Mouse (Mus musculus) hindbrain, embryonic 16.5 days (tissue): ENCODE measurements around the gene Ak7. TPM values are rescaled to one million over a fixed set of nuclear protein-coding genes. Genes with fewer than 3 reads are reported as not detected.

ENCODE experiments used
- ATAC-seq: fragments of 200-750 bp; cut with Nextera tagmentation; 2 replicates; pipeline ENCODE4 v1.8.0; 2017; ENCODE audit warnings: moderate TSS enrichment, moderate library complexity
- H3K27ac ChIP-seq: fragments of 300-500 bp; sonication (generic); 2 replicates; pipeline ENCODE4 v1.5.1; 2014; ENCODE audit warnings: low read depth, mild to moderate bottlenecking, control low read depth, low read length, moderate library complexity
- H3K27me3 ChIP-seq: fragments of 300-500 bp; sonication (generic); replicated peaks from 2 replicates; pipeline ENCODE4 v1.6.1; 2014; ENCODE audit warnings: low read length; ENCODE audit not compliant: control insufficient read depth, insufficient read depth
- H3K36me3 ChIP-seq: fragments of 300-500 bp; sonication (generic); 2 replicates; pipeline ENCODE4 v1.6.1; 2014; ENCODE audit warnings: mild to moderate bottlenecking, low read length, moderate library complexity, mixed read lengths; ENCODE audit not compliant: control insufficient read depth, insufficient read depth
- H3K4me1 ChIP-seq: fragments of 300-500 bp; sonication (generic); 2 replicates; pipeline ENCODE4 v1.6.1; 2014; ENCODE audit warnings: low read depth, low read length; ENCODE audit not compliant: control insufficient read depth, insufficient read depth
- H3K4me2 ChIP-seq: fragments of 300-500 bp; sonication (generic); 2 replicates; pipeline ENCODE4 v1.6.1; 2014; ENCODE audit warnings: mild to moderate bottlenecking, low read length, control low read depth, moderate library complexity
- H3K4me3 ChIP-seq: fragments of 300-500 bp; sonication (generic); 2 replicates; pipeline ENCODE4 v1.5.1; 2014; ENCODE audit warnings: mild to moderate bottlenecking, low read length, control low read depth, moderate library complexity
- H3K9ac ChIP-seq: fragments of 300-500 bp; sonication (generic); 2 replicates; pipeline ENCODE4 v1.6.1; 2014; ENCODE audit warnings: low read depth, mild to moderate bottlenecking, control low read depth, low read length, moderate library complexity
- H3K9me3 ChIP-seq: fragments of 300-500 bp; sonication (generic); 2 replicates; pipeline ENCODE4 v1.6.1; 2014; ENCODE audit warnings: mild to moderate bottlenecking, low read length, moderate library complexity; ENCODE audit not compliant: control insufficient read depth
- WGBS: fragments of 180-500 bp; shearing (Covaris S2); extraction: QIAGEN DNeasy Blood & Tissue Kit; methylation state at CpG from one replicate; pipeline ENCODE4 v1.1.7; 2014; 5-methylcytosine and 5-hydroxymethylcytosine counted together
- polyA plus RNA-seq: library from polyadenylated mRNA; unstranded; fragments of >200 nt; fragmentation: Nextera tagmentation; extraction: Ambion mirVana; gene quantifications from 2 replicates; pipeline ENCODE4 v1.2.1, GENCODE M21; 2015

The Ak7 gene
- polyA plus RNA-seq, 1 experiment from 2014 or later: 2.8 TPM

GRCm38 (mm10) chr12:105688546-105688945 is 17.2 kb upstream of the Ak7 start:
- Histone ChIP-seq H3K27me3 (no peaks in the 10 kb centered on the region), H3K9me3 (no peaks in the 10 kb centered on the region), H3K27ac (no peak overlapping the region), H3K4me2 (no peak overlapping the region), H3K4me1 (peaks cover 16% of the 10 kb centered on the region), H3K4me3 (no peak overlapping the region), H3K36me3 (peaks cover 12% of the 10 kb centered on the region), H3K9ac (no peak overlapping the region)
- ATAC-seq: no peak
- 85% methylated on average over 4 of the region's 4 CpGs for WGBS

- Histone ChIP-seq H3K36me3 (peaks cover 18% of the 10 kb centered on the region), H3K27ac (no peak overlapping the region), H3K4me3 (no peak overlapping the region), H3K4me1 (peaks cover 12% of the 10 kb centered on the region), H3K27me3 (no peaks in the 10 kb centered on the region), H3K4me2 (no peak overlapping the region), H3K9me3 (no peaks in the 10 kb centered on the region), H3K9ac (no peak overlapping the region)
- 93% methylated on average over 13 of the region's 13 CpGs for WGBS
- ATAC-seq: no peak
Measured at GRCm38 (mm10) chr12:105689435-105689834, 16.3 kb upstream of the Ak7 start.

GRCm38 (mm10) chr12:105694021-105694420 is 11.8 kb upstream of the Ak7 start:
- ATAC-seq: no peak
- no peaks in the 10 kb centered on the region for H3K9me3 ChIP-seq
- H3K4me1 ChIP-seq: no peaks in the 10 kb centered on the region
- WGBS: 98% methylated on average over 2 of the region's 2 CpGs
- H3K27ac ChIP-seq: no peak overlapping the region
- H3K4me2 ChIP-seq: no peak overlapping the region
- H3K9ac ChIP-seq: no peak overlapping the region
- no peak overlapping the region for H3K4me3 ChIP-seq
- H3K36me3 ChIP-seq: peaks cover 18% of the 10 kb centered on the region
- H3K27me3 ChIP-seq: no peaks in the 10 kb centered on the region

- no peak overlapping the region for H3K4me2 ChIP-seq
- no peak overlapping the region for H3K9ac ChIP-seq
- no peak overlapping the region for H3K27ac ChIP-seq
- ATAC-seq: no peak
- no peaks in the 10 kb centered on the region for H3K27me3 ChIP-seq
- H3K36me3 ChIP-seq: peaks cover 19% of the 10 kb centered on the region
- whole genome bisulfite sequencing: 81% methylated on average over 7 of the region's 7 CpGs
- no peaks in the 10 kb centered on the region for H3K9me3 ChIP-seq
- H3K4me3 ChIP-seq: no peak overlapping the region
- no peaks in the 10 kb centered on the region for H3K4me1 ChIP-seq
Measured at GRCm38 (mm10) chr12:105695848-105696247, 9.9 kb upstream of the Ak7 start.

- Histone ChIP-seq H3K9ac (no peak overlapping the region), H3K27me3 (no peaks in the 10 kb centered on the region), H3K4me3 (no peak overlapping the region), H3K36me3 (peaks cover 20% of the 10 kb centered on the region), H3K4me2 (no peak overlapping the region), H3K9me3 (no peaks in the 10 kb centered on the region), H3K27ac (no peak overlapping the region), H3K4me1 (no peaks in the 10 kb centered on the region)
- ATAC-seq: no peak
- WGBS: 86% methylated on average over 8 of the region's 8 CpGs
Measured at GRCm38 (mm10) chr12:105697104-105697780, 8.5 kb upstream of the Ak7 start.

GRCm38 (mm10) chr12:105700433-105700832 is 5.3 kb upstream of the Ak7 start:
- WGBS: 92% methylated on average over 12 of the region's 12 CpGs
- ATAC-seq: no peak

GRCm38 (mm10) chr12:105718616-105719015 is 12.8 kb downstream of the Ak7 start:
- no peaks in the 10 kb centered on the region for H3K36me3 ChIP-seq
- H3K27me3 ChIP-seq: no peaks in the 10 kb centered on the region
- no peak overlapping the region for H3K4me3 ChIP-seq
- ATAC-seq: no peak
- H3K9me3 ChIP-seq: no peaks in the 10 kb centered on the region
- no peak overlapping the region for H3K27ac ChIP-seq
- H3K9ac ChIP-seq: no peak overlapping the region; the same call in 1 of the 2 replicates
- peaks cover 9% of the 10 kb centered on the region for H3K4me1 ChIP-seq
- WGBS: 62% methylated on average over 17 of the region's 17 CpGs
- H3K4me2 ChIP-seq: peak overlapping the region; percentile 22

More at GRCm38 (mm10) chr12:105700433-105700832, 5.3 kb upstream of the Ak7 start:
- H3K9ac ChIP-seq: no peak overlapping the region
- no peak overlapping the region for H3K4me2 ChIP-seq
- no peak overlapping the region for H3K4me3 ChIP-seq
- H3K27me3 ChIP-seq: no peaks in the 10 kb centered on the region
- H3K9me3 ChIP-seq: no peaks in the 10 kb centered on the region
- no peaks in the 10 kb centered on the region for H3K4me1 ChIP-seq
- no peak overlapping the region for H3K27ac ChIP-seq
- H3K36me3 ChIP-seq: peaks cover 12% of the 10 kb centered on the region

- no peak overlapping the region for H3K27ac ChIP-seq
- H3K4me3 ChIP-seq: no peak overlapping the region
- no peaks in the 10 kb centered on the region for H3K9me3 ChIP-seq
- no peak overlapping the region for H3K4me2 ChIP-seq
- peaks cover 9% of the 10 kb centered on the region for H3K4me1 ChIP-seq
- no peak for ATAC-seq
- H3K27me3 ChIP-seq: no peaks in the 10 kb centered on the region
- H3K9ac ChIP-seq: no peak overlapping the region
- 65% methylated on average over 3 of the region's 3 CpGs for WGBS
- no peaks in the 10 kb centered on the region for H3K36me3 ChIP-seq
Measured at GRCm38 (mm10) chr12:105720196-105720595, 14.4 kb downstream of the Ak7 start.

- H3K36me3 ChIP-seq: no peaks in the 10 kb centered on the region
- WGBS: 32% methylated on average over 14 of the region's 14 CpGs
- H3K9me3 ChIP-seq: no peaks in the 10 kb centered on the region
- H3K4me3 ChIP-seq: no peak overlapping the region
- peaks cover 9% of the 10 kb centered on the region for H3K4me1 ChIP-seq
- peak overlapping the region; percentile 66 for H3K27ac ChIP-seq
- H3K9ac ChIP-seq: peak overlapping the region; percentile 35; the same call in 1 of the 2 replicates
- ATAC-seq: peak; percentile 71
- H3K4me2 ChIP-seq: peak overlapping the region; percentile 27
- no peaks in the 10 kb centered on the region for H3K27me3 ChIP-seq
Measured at GRCm38 (mm10) chr12:105721452-105722132, 15.8 kb downstream of the Ak7 start.
